Mouse (Mus musculus) megakaryocyte-erythroid progenitor cell, adult 5-6 weeks (primary cell): ENCODE measurements around the gene Ctnna3. TPM values are rescaled to one million over a fixed set of nuclear protein-coding genes. Genes with fewer than 3 reads are reported as not detected.

Experiments
- ATAC-seq: replicated peaks from 2 replicates; pipeline ENCODE4 v1.8.0; 2016; ENCODE audit warnings: mild to moderate bottlenecking, inconsistent platforms; ENCODE audit not compliant: severe bottlenecking, poor library complexity, low FRiP score, low TSS enrichment
- total RNA-seq, 2 experiments: library from RNA; stranded (forward) in 1 of 2; stranded (reverse) in 1 of 2; fragments of 200-1000, 215-1000 nt in 1 of 2; fragments of >200 nt in 1 of 2; fragmentation: Nextera tagmentation in 1 of 2; gene quantifications; 2 replicates each; pipeline ENCODE4 v1.2.3; 2014 to 2017

The Ctnna3 gene
- total RNA-seq, 2 experiments from 2014 or later = not detected

GRCm38 (mm10) chr10:63851946-63852345 is 422.0 kb downstream of the Ctnna3 start:
- no peak for ATAC-seq

- ATAC-seq = no peak
These were observed 439.2 kb downstream of the Ctnna3 start for GRCm38 (mm10) chr10:63869123-63869522.

- no peak for ATAC-seq
These were observed 450.6 kb downstream of the Ctnna3 start for GRCm38 (mm10) chr10:63880462-63880903.

- ATAC-seq = no peak
These were observed 456.7 kb downstream of the Ctnna3 start for GRCm38 (mm10) chr10:63886449-63887088.

GRCm38 (mm10) chr10:63894612-63895011 is 464.7 kb downstream of the Ctnna3 start:
- ATAC-seq = no peak

GRCm38 (mm10) chr10:63899891-63900290 is 470.0 kb downstream of the Ctnna3 start:
- no peak for ATAC-seq

- ATAC-seq = no peak
These were observed 479.0 kb downstream of the Ctnna3 start for GRCm38 (mm10) chr10:63908878-63909277.

GRCm38 (mm10) chr10:63927334-63927733 is 497.4 kb downstream of the Ctnna3 start, which contains the start of gene Gm10118:
Gene Gm10118 (minus strand): TSS chr10:63927434.
- ATAC-seq = no peak

- no peak for ATAC-seq
These were observed 504.0 kb downstream of the Ctnna3 start for GRCm38 (mm10) chr10:63933946-63934345.

GRCm38 (mm10) chr10:63945534-63945933 is 515.6 kb downstream of the Ctnna3 start:
- no peak for ATAC-seq

- ATAC-seq = no peak
These were observed 517.4 kb downstream of the Ctnna3 start for GRCm38 (mm10) chr10:63947266-63947665.

- ATAC-seq = no peak
These were observed 521.0 kb downstream of the Ctnna3 start for GRCm38 (mm10) chr10:63950867-63951266.

GRCm38 (mm10) chr10:63951481-63951880 is 521.6 kb downstream of the Ctnna3 start:
- ATAC-seq = no peak

- ATAC-seq = no peak
These were observed 524.5 kb downstream of the Ctnna3 start for GRCm38 (mm10) chr10:63954308-63954930.

GRCm38 (mm10) chr10:63972300-63972699 is 542.4 kb downstream of the Ctnna3 start:
- no peak for ATAC-seq

- no peak for ATAC-seq
These were observed 548.2 kb downstream of the Ctnna3 start for GRCm38 (mm10) chr10:63978101-63978500.

GRCm38 (mm10) chr10:63978535-63978934 is 548.6 kb downstream of the Ctnna3 start:
- ATAC-seq = no peak

GRCm38 (mm10) chr10:63978969-63979368 is 549.1 kb downstream of the Ctnna3 start:
- no peak for ATAC-seq

- ATAC-seq = no peak
These were observed 549.5 kb downstream of the Ctnna3 start for GRCm38 (mm10) chr10:63979410-63979809.

- no peak for ATAC-seq
These were observed 555.7 kb downstream of the Ctnna3 start for GRCm38 (mm10) chr10:63985576-63985975.

GRCm38 (mm10) chr10:63994251-63994650 is 564.4 kb downstream of the Ctnna3 start:
- ATAC-seq = no peak
